Mouse (Mus musculus): ENCODE data around the gene Mdm2.

DNA sequence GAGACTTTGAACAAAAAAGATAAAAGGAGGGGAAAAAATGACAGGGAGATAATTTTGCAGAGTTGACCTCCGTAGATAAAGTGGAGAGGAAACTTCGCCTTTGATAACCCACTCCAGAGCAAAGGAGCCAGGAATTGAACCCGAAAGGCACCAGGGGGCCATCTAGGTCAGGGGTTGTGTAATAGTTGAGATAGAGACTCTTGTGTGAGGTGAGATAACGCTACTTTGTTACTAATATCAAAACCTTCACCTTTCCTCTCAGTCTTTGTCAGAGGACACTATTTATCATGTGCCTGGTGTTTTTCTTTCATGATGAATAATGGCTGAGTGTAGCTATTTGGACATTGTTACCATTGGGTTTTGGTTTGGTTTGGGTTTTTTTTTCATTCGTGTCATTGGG lies 32.2 kb downstream of the Mdm2 start:
- TF ChIP-seq POLR2A (IDR thresholded peaks at IDR 0.05; ENCODE audit: low read depth, low read length) (no peak), CTCF (conservative IDR thresholded peaks at IDR 0.05; ENCODE audit: insufficient read depth, insufficient read length, low read depth, low read length) (no peak)
